Mouse (Mus musculus): ENCODE measurements at regions not wholly inside any gene's neighbourhood (a gene's known extent, or its start where the extent isn't known, plus 50 kb on each side); places are given as distances from the start of the nearest gene placed in this dataset.

DNA sequence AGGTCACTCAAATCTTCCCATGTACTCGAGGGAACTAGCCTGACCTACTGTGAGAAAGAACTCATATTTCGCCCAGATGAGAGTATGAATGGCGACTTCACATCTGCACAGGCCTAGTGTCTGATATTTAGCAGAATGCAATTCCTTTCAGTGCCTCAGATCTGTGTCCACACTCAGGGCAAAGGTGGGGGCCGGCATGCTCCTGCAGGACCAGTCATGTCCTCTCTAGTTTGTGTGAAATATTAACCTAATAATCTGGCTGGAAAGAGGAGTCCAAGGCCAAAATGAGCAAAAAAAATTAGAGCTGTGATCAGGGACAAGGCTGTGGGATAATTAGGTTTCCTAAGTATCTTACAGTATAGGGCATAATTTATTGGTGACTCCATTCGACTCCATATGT, 292.1 kb downstream of the Irs2 start:
- TF ChIP-seq GATA1 (IDR thresholded peaks at IDR 0.05; ENCODE audit: low read length) (no peak), TAL1 (IDR thresholded peaks at IDR 0.05; ENCODE audit: low read length) (no peak)
